Mouse (Mus musculus) left cerebral cortex, adult 11 months (tissue): Measurements from ENCODE around the gene Gabrr3.

Experiments used
- DNase-seq: peaks from one replicate; pipeline ENCODE4 v3.0.0; 2022; ENCODE audit warnings: low spot score

Gabrr3 gene

GRCm38 (mm10) chr16:59471637-59472278 is 64.6 kb downstream of the Gabrr3 start, which contains the start of gene Riox2:
Gene Riox2, plus strand, starts transcription at chr16:59471775.
- DNase-seq = peak; percentile 50

- no peak for DNase-seq
Measured at GRCm38 (mm10) chr16:59472546-59472945, 65.4 kb downstream of the Gabrr3 start.

GRCm38 (mm10) chr16:59474788-59475187 is 67.7 kb downstream of the Gabrr3 start:
- DNase-seq = no peak

GRCm38 (mm10) chr16:59477955-59478354 is 70.8 kb downstream of the Gabrr3 start:
- DNase-seq = no peak

- no peak for DNase-seq
Measured at GRCm38 (mm10) chr16:59487239-59487638, 80.1 kb downstream of the Gabrr3 start.

GRCm38 (mm10) chr16:59487975-59488548 is 80.9 kb downstream of the Gabrr3 start:
- no peak for DNase-seq

GRCm38 (mm10) chr16:59493199-59493598 is 86.1 kb downstream of the Gabrr3 start:
- DNase-seq = no peak

- no peak for DNase-seq
Measured at GRCm38 (mm10) chr16:59497947-59498346, 90.8 kb downstream of the Gabrr3 start.

GRCm38 (mm10) chr16:59499180-59499579 is 92.0 kb downstream of the Gabrr3 start:
- DNase-seq = no peak

- DNase-seq = no peak
Measured at GRCm38 (mm10) chr16:59509830-59510229, 102.7 kb downstream of the Gabrr3 start.
